Mouse (Mus musculus) limb, embryonic 15.5 days (tissue): ENCODE data around the gene Slc25a5. TPM values are rescaled to one million over a fixed set of nuclear protein-coding genes. Genes with fewer than 3 reads are reported as not detected.

Source experiments
- polyA plus RNA-seq: library from polyadenylated mRNA; unstranded; fragments of >200 nt; fragmentation: Nextera tagmentation; extraction: Ambion mirVana; gene quantifications from 2 replicates; pipeline ENCODE4 v1.2.1, GENCODE M21; 2015

The Slc25a5 gene
- polyA plus RNA-seq, 1 experiment from 2014 or later = 508 TPM

Other genes starting within 250 kb of the Slc25a5 start
- gene Pgrmc1, start 197.4 kb upstream of the Slc25a5 start, polyA plus RNA-seq = 283 and 288 TPM in 2 replicates
- 3.6 and 4.2 TPM in 2 replicates for gene Akap17b, start 150.3 kb upstream of the Slc25a5 start, polyA plus RNA-seq
- gene Slc25a43, start 52.0 kb upstream of the Slc25a5 start, polyA plus RNA-seq = 3.8 and 4.9 TPM in 2 replicates
- gene Ube2a, start 78.2 kb downstream of the Slc25a5 start, polyA plus RNA-seq = 114 and 121 TPM in 2 replicates
- 30.4 and 31.7 TPM in 2 replicates for gene C330007P06Rik, start 78.5 kb downstream of the Slc25a5 start, polyA plus RNA-seq
- gene Nkrf, start 107.2 kb downstream of the Slc25a5 start, polyA plus RNA-seq = 1.2 and 1.3 TPM in 2 replicates
- gene Sept6, start 196.1 kb downstream of the Slc25a5 start, polyA plus RNA-seq = 43.9 and 45.9 TPM in 2 replicates